ENCODE assay signal across 11 mouse cellular contexts in the genomic region with DNA sequence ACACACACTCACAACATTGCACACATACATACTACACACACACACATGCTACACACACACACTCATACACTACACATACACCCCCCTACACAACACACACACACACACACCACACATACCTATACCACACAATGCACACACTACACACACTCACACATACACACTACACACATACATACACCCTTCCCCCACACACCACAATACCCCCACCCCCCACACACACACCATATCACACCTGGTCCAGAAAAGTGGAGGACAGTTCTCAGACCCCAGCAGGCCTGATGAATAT. TPM values are rescaled to one million over a fixed set of nuclear protein-coding genes. Genes with fewer than 3 reads are reported as not detected.
DNase-seq lines count a peak whose midpoint lies in the region; ATAC-seq lines count a peak whose summit lies in the region.
"Had no signal": no experiment of that assay in that cellular context is flagged by ENCODE, and none has a peak within 500 bp of the region (broad histone marks: within the 10 kb centered on the region; RNA-seq: fewer than 3 reads in every experiment).

No protein-coding gene starts in this region.

- H3K4me2 ChIP-seq in heart, embryonic 13.5 days = no peak overlapping the region
- no peak overlapping the region for H3K4me2 ChIP-seq in liver, embryonic 11.5 days
- H3K4me2 ChIP-seq in forebrain, embryonic 15.5 days (replicated peaks) = no peak overlapping the region
- H3K4me2 ChIP-seq in neural tube, embryonic 14.5 days (ENCODE audit: low read depth, low read length) = no peak overlapping the region

- no peak for DNase-seq in heart, postnatal 10 days
- DNase-seq in liver, embryonic 11.5 days (ENCODE audit: low spot score) = no peak
- DNase-seq in liver = no peak
- no peak for DNase-seq in adrenal gland, adult (ENCODE audit: inconsistent age in 2 of 2, low spot score in 1 of 2)
- no peak for DNase-seq in thymus, postnatal 0 days (ENCODE audit: low spot score)
- DNase-seq: layer of hippocampus, adult 9-11 months; thymus, postnatal 4 days had no signal

- H3K9me3 ChIP-seq in heart, embryonic 13.5 days = no peaks in the 10 kb centered on the region
- H3K9me3 ChIP-seq in liver, embryonic 11.5 days (ENCODE audit: control insufficient read depth, low read length) = no peaks in the 10 kb centered on the region
- H3K9me3 ChIP-seq in forebrain, embryonic 15.5 days = no peaks in the 10 kb centered on the region
- no peaks in the 10 kb centered on the region for H3K9me3 ChIP-seq in neural tube, embryonic 14.5 days (ENCODE audit: control insufficient read depth, low read length)

- no peaks in the 10 kb centered on the region for H3K27me3 ChIP-seq in heart, embryonic 13.5 days (replicated peaks)
- H3K27me3 ChIP-seq in liver, embryonic 11.5 days (replicated peaks; ENCODE audit: control insufficient read depth, insufficient read depth, low read length) = no peaks in the 10 kb centered on the region
- no peaks in the 10 kb centered on the region for H3K27me3 ChIP-seq in forebrain, embryonic 15.5 days
- H3K27me3 ChIP-seq in neural tube, embryonic 14.5 days (ENCODE audit: control insufficient read depth, insufficient read depth, low read length) = no peaks in the 10 kb centered on the region

- 0 out of 2 replicates have a peak overlapping the region, but pooled peaks have one; percentile 40 for H3K9ac ChIP-seq in heart, embryonic 13.5 days
- H3K9ac ChIP-seq in liver, embryonic 11.5 days (ENCODE audit: low read depth, low read length) = no peak overlapping the region
- H3K9ac ChIP-seq in forebrain, embryonic 15.5 days (replicated peaks) = no peak overlapping the region
- H3K9ac ChIP-seq in neural tube, embryonic 14.5 days (replicated peaks; ENCODE audit: low read depth, low read length) = no peak overlapping the region

- H3K4me1 ChIP-seq in heart, embryonic 13.5 days = peaks cover 26% of the 10 kb centered on the region
- no peaks in the 10 kb centered on the region for H3K4me1 ChIP-seq in liver, embryonic 11.5 days (replicated peaks; ENCODE audit: control insufficient read depth, insufficient read depth, low read length)
- H3K4me1 ChIP-seq in forebrain, embryonic 15.5 days = 0 out of 2 replicates have a peak, but pooled peaks cover 4% of the 10 kb centered on the region
- H3K4me1 ChIP-seq in neural tube, embryonic 14.5 days (ENCODE audit: control insufficient read depth, insufficient read depth, low read length) = peaks cover 4% of the 10 kb centered on the region; the same call in 1 of the 2 replicates

- H3K27ac ChIP-seq in heart, embryonic 13.5 days (replicated peaks) = no peak overlapping the region
- H3K27ac ChIP-seq in liver, embryonic 11.5 days (ENCODE audit: low read depth, low read length) = no peak overlapping the region
- H3K27ac ChIP-seq in forebrain, embryonic 15.5 days (replicated peaks) = 0 out of 2 replicates have a peak overlapping the region, but pooled peaks have one; percentile 10
- no peak overlapping the region for H3K27ac ChIP-seq in neural tube, embryonic 14.5 days (ENCODE audit: low read depth, low read length)

- intact Hi-C loops in heart, postnatal 10 days (cut with DNase I) = loop anchor here (5.0 kb wide), 1 partner anchor 106 kb away; no protein-coding TSS in a partner anchor

- H3K36me3 ChIP-seq in heart, embryonic 13.5 days = no peaks in the 10 kb centered on the region
- no peaks in the 10 kb centered on the region for H3K36me3 ChIP-seq in liver, embryonic 11.5 days (ENCODE audit: control insufficient read depth, insufficient read depth, low read length)
- no peaks in the 10 kb centered on the region for H3K36me3 ChIP-seq in forebrain, embryonic 15.5 days
- H3K36me3 ChIP-seq in neural tube, embryonic 14.5 days (ENCODE audit: control insufficient read depth, insufficient read depth, low read length) = no peaks in the 10 kb centered on the region

- H3K4me3 ChIP-seq in heart, embryonic 13.5 days = no peak overlapping the region
- H3K4me3 ChIP-seq in liver, embryonic 11.5 days (ENCODE audit: low read depth, low read length) = no peak overlapping the region
- no peak overlapping the region for H3K4me3 ChIP-seq in forebrain, embryonic 15.5 days
- no peak overlapping the region for H3K4me3 ChIP-seq in neural tube, embryonic 14.5 days (ENCODE audit: low read depth, low read length)
- H3K4me3 ChIP-seq: erythroblast, embryonic 14.5 days had no signal

- ATAC-seq in heart, embryonic 13.5 days (ENCODE audit: extremely low read depth, insufficient number of reproducible peaks, low FRiP score, low TSS enrichment) = no peak
- ATAC-seq in liver, embryonic 11.5 days (replicated peaks; ENCODE audit: low FRiP score) = 0 out of 2 replicates have a peak, but pooled peaks have one; percentile 23
- peak; percentile 57; the same call in 1 of the 2 replicates for ATAC-seq in forebrain, embryonic 15.5 days (replicated peaks)
- peak; percentile 31; the same call in 1 of the 2 replicates for ATAC-seq in neural tube, embryonic 14.5 days (ENCODE audit: low read depth)

RNA-seq across cellular contexts. Expression of gene Hsd11b1, which starts 7.6 kb away (rescaled TPM):
- polyA plus RNA-seq in heart, embryonic 13.5 days (2015; fragmentation: Nextera tagmentation; extraction: Ambion mirVana) = 1.3 and 1.9 TPM in 2 replicates
- 1 to 10 TPM; 1.1 to 1.3 TPM for total RNA-seq in heart, postnatal 10 days (2021)
- 1.1 and 1.8 TPM in 2 replicates for polyA plus RNA-seq in liver, embryonic 11.5 days (2014; fragmentation: Nextera tagmentation; extraction: Ambion mirVana)
- polyA plus RNA-seq in forebrain, embryonic 15.5 days (2015; fragmentation: Nextera tagmentation; extraction: Ambion mirVana) = 0.66 and 0.67 TPM in 2 replicates
- not detected in 2 replicates for polyA plus RNA-seq in neural tube, embryonic 14.5 days (2014; fragmentation: Nextera tagmentation; extraction: Ambion mirVana)
- 43.6 and 49.4 TPM in 2 replicates for polyA plus RNA-seq in thymus, postnatal 0 days (2015; fragmentation: Nextera tagmentation; extraction: Ambion mirVana)
- polyA plus RNA-seq: erythroblast, embryonic 14.5 days had no signal

RNA-seq across cellular contexts. Expression of gene G0s2, which starts 16.8 kb away (rescaled TPM):
- polyA plus RNA-seq in heart, embryonic 13.5 days (2015; fragmentation: Nextera tagmentation; extraction: Ambion mirVana) = 50.8 and 60.1 TPM in 2 replicates
- 10 to 100 TPM; 51.2 to 51.4 TPM for total RNA-seq in heart, postnatal 10 days (2021)
- polyA plus RNA-seq in liver, embryonic 11.5 days (2014; fragmentation: Nextera tagmentation; extraction: Ambion mirVana) = 33.2 and 33.3 TPM in 2 replicates
- 5.1 and 5.3 TPM in 2 replicates for polyA plus RNA-seq in forebrain, embryonic 15.5 days (2015; fragmentation: Nextera tagmentation; extraction: Ambion mirVana)
- polyA plus RNA-seq in neural tube, embryonic 14.5 days (2014; fragmentation: Nextera tagmentation; extraction: Ambion mirVana) = 5.6 and 6.9 TPM in 2 replicates
- polyA plus RNA-seq in thymus, postnatal 0 days (2015; fragmentation: Nextera tagmentation; extraction: Ambion mirVana) = 19.9 and 21.3 TPM in 2 replicates

RNA-seq across cellular contexts. Expression of gene Lamb3, which starts 48.7 kb away (rescaled TPM):
- 2.3 and 2.5 TPM in 2 replicates for polyA plus RNA-seq in heart, embryonic 13.5 days (2015; fragmentation: Nextera tagmentation; extraction: Ambion mirVana)
- total RNA-seq in heart, postnatal 10 days (2021) = 10 to 100 TPM in 1 of 2 experiments, 1 to 10 TPM in 1; 9.0 to 12.2 TPM
- 0.15 and 0.48 TPM in 2 replicates for polyA plus RNA-seq in liver, embryonic 11.5 days (2014; fragmentation: Nextera tagmentation; extraction: Ambion mirVana)
- 0.41 and 0.62 TPM in 2 replicates for polyA plus RNA-seq in forebrain, embryonic 15.5 days (2015; fragmentation: Nextera tagmentation; extraction: Ambion mirVana)
- 0.23 TPM in 2 replicates for polyA plus RNA-seq in neural tube, embryonic 14.5 days (2014; fragmentation: Nextera tagmentation; extraction: Ambion mirVana)
- polyA plus RNA-seq in thymus, postnatal 0 days (2015; fragmentation: Nextera tagmentation; extraction: Ambion mirVana) = 21.1 and 22.2 TPM in 2 replicates
- polyA plus RNA-seq: erythroblast, embryonic 14.5 days had no signal

RNA-seq across cellular contexts. Expression of gene Traf3ip3, which starts 54.7 kb away (rescaled TPM):
- 1.3 and 1.4 TPM in 2 replicates for polyA plus RNA-seq in heart, embryonic 13.5 days (2015; fragmentation: Nextera tagmentation; extraction: Ambion mirVana)
- 1 to 10 TPM; 1.6 to 2.6 TPM for total RNA-seq in heart, postnatal 10 days (2021)
- 8.5 and 9.2 TPM in 2 replicates for polyA plus RNA-seq in liver, embryonic 11.5 days (2014; fragmentation: Nextera tagmentation; extraction: Ambion mirVana)
- 1.3 TPM in 2 replicates for polyA plus RNA-seq in forebrain, embryonic 15.5 days (2015; fragmentation: Nextera tagmentation; extraction: Ambion mirVana)
- polyA plus RNA-seq in neural tube, embryonic 14.5 days (2014; fragmentation: Nextera tagmentation; extraction: Ambion mirVana) = 1.1 and 3.4 TPM in 2 replicates
- polyA plus RNA-seq in thymus, postnatal 0 days (2015; fragmentation: Nextera tagmentation; extraction: Ambion mirVana) = 193 and 196 TPM in 2 replicates
- polyA plus RNA-seq: erythroblast, embryonic 14.5 days had no signal

Comparison
In these comparisons a context has a peak if more than half of its experiments do, and no peak if none do; other contexts are left out.
1. RNA of gene Hsd11b1, which starts 7.6 kb away (polyA plus RNA-seq): 43.6 to 49.4 TPM in thymus, postnatal 0 days; 1.3 to 1.9 TPM in heart, embryonic 13.5 days, 1.1 to 1.8 TPM in liver, embryonic 11.5 days, 0.66 to 0.67 TPM in forebrain, embryonic 15.5 days and not detected in neural tube, embryonic 14.5 days; every median in the first group is over 10 times any median in the second.